Mouse (Mus musculus) cerebellum, adult 2 months (tissue): ENCODE results near the gene Rora.

Source experiments
- CTCF ChIP-seq: fragments of 200-500 bp; IDR thresholded peaks from 2 replicates; pipeline ENCODE4 v1.5.1; 2011; ENCODE audit warnings: low read depth, mild to moderate bottlenecking, control low read depth, low read length, moderate library complexity, borderline replicate concordance; ENCODE audit not compliant: insufficient read depth
- POLR2A ChIP-seq: fragments of 200-500 bp; IDR thresholded peaks from 2 replicates; pipeline ENCODE4 v1.6.1; 2011; ENCODE audit warnings: low read length, control low read depth, borderline replicate concordance; ENCODE audit not compliant: insufficient read depth

DNA sequence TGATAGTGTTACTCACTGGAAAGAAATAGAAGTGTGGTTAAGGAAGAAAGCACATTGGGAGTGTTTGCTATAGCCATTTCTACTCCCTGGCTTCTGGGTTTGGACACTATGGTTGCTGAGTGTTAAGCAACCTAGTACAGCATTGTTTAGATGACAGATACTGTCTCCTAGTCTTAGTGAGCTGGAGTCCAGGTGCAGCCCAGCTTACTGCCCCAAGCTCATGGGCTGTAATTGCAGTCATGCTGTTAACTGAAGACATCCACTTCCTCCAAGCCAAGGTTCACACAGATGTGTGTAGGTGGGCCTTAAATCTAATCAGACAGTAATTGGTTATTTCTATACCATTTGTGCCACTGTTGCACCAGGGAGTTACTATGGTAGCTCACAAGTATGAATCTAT lies 782.1 kb downstream of the Rora start:
- TF ChIP-seq CTCF (no peak), POLR2A (no peak)
